Mouse (Mus musculus) midbrain, embryonic 10.5 days (tissue): ENCODE measurements at regions not wholly inside any gene's neighbourhood (a gene's known extent, or its start where the extent isn't known, plus 50 kb on each side); places are given as distances from the start of the nearest gene placed in this dataset.

ENCODE experiments used
- DNase-seq: peaks from one replicate; pipeline ENCODE4 v3.0.0-alpha.2; 2017; ENCODE audit warnings: low spot score
- H3K27ac ChIP-seq: fragments of 300-500 bp; sonication (generic); replicated peaks from 2 replicates; pipeline ENCODE4 v1.5.1; 2016; ENCODE audit warnings: mild to moderate bottlenecking
- H3K27me3 ChIP-seq: fragments of 300-500 bp; sonication (generic); 2 replicates; pipeline ENCODE4 v1.6.1; 2016; ENCODE audit warnings: low read depth, mild to moderate bottlenecking; ENCODE audit not compliant: poor library complexity, severe bottlenecking
- H3K36me3 ChIP-seq: fragments of 300-500 bp; sonication (generic); 2 replicates; pipeline ENCODE4 v1.6.1; 2016; ENCODE audit warnings: mild to moderate bottlenecking, moderate library complexity
- H3K4me1 ChIP-seq: fragments of 300-500 bp; sonication (generic); 2 replicates; pipeline ENCODE4 v1.6.1; 2016
- H3K4me3 ChIP-seq: fragments of 300-500 bp; sonication (generic); 2 replicates; pipeline ENCODE4 v1.5.1; 2016; ENCODE audit warnings: mild to moderate bottlenecking, moderate library complexity
- H3K9me3 ChIP-seq: fragments of 300-500 bp; sonication (generic); replicated peaks from 2 replicates; pipeline ENCODE4 v1.6.1; 2016; ENCODE audit warnings: mild to moderate bottlenecking
- WGBS: fragments of 180-500 bp; shearing (Covaris S2); methylation state at CpG from one replicate; pipeline ENCODE4 v1.1.7; 2016; 5-methylcytosine and 5-hydroxymethylcytosine counted together

GRCm38 (mm10) chr13:31472804-31473203 is 83.1 kb upstream of the Foxq1 start:
- Histone ChIP-seq H3K27me3 (no peaks in the 10 kb centered on the region), H3K9me3 (no peaks in the 10 kb centered on the region), H3K36me3 (no peaks in the 10 kb centered on the region), H3K4me3 (no peak overlapping the region), H3K4me1 (no peaks in the 10 kb centered on the region), H3K27ac (no peak overlapping the region)
- no peak for DNase-seq
- 72% methylated on average over 4 of the region's 4 CpGs for WGBS

GRCm38 (mm10) chr13:31473275-31473674 is 82.7 kb upstream of the Foxq1 start:
- Histone ChIP-seq H3K4me1 (no peaks in the 10 kb centered on the region), H3K27ac (no peak overlapping the region), H3K9me3 (no peaks in the 10 kb centered on the region), H3K36me3 (no peaks in the 10 kb centered on the region), H3K4me3 (no peak overlapping the region), H3K27me3 (no peaks in the 10 kb centered on the region)
- no peak for DNase-seq
- WGBS, result 90% methylated on average over 1 of the region's 1 CpGs

GRCm38 (mm10) chr13:31475845-31476244 is 80.1 kb upstream of the Foxq1 start:
- Histone ChIP-seq H3K4me3 (no peak overlapping the region), H3K27ac (no peak overlapping the region)
- 90% methylated on average over 3 of the region's 3 CpGs for WGBS

DNA sequence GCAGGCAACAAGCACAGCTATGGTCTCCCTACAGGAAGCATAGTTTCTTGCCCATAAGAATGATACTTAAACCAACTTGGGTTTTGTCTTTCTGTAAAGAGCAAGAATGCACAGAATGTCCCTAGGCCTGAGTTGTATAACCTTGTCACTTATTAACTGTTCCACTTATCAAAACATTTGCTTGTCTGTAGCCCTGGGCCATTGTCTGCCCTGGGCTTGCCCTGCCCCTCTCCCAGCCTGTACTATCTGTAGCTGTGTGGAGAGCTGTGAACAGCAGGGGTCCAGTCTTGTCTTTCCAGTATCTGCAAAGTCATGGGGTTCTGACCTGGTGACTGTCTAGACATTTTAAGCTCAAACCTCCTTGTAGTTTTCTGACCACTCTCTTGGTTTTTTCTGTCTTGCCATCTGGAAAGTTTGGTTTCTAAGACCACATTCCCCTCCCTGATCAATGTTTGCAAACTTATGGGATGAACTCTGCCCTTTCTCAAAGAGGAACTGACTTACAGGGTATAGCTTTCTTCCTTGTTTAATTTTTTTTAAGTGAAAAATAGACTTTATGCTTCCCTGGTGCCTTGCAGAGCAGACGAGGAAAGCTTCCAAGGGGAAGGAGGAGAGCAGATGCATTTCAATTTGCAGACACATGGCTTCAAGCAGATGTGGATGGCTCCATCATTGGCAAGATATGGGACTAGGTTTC is 78.6 kb upstream of the Foxq1 start:
- H3K36me3 ChIP-seq, result no peaks in the 10 kb centered on the region
- no peak overlapping the region for H3K27ac ChIP-seq
- no peaks in the 10 kb centered on the region for H3K4me1 ChIP-seq
- H3K4me3 ChIP-seq, result no peak overlapping the region
- no peaks in the 10 kb centered on the region for H3K9me3 ChIP-seq
- no peak for DNase-seq
- H3K27me3 ChIP-seq, result no peaks in the 10 kb centered on the region
- WGBS, result 74% methylated on average over 1 of the region's 1 CpGs

More at GRCm38 (mm10) chr13:31475845-31476244, 80.1 kb upstream of the Foxq1 start:
- no peak for DNase-seq
- Histone ChIP-seq H3K36me3 (no peaks in the 10 kb centered on the region), H3K4me1 (no peaks in the 10 kb centered on the region), H3K9me3 (no peaks in the 10 kb centered on the region), H3K27me3 (no peaks in the 10 kb centered on the region)

DNA sequence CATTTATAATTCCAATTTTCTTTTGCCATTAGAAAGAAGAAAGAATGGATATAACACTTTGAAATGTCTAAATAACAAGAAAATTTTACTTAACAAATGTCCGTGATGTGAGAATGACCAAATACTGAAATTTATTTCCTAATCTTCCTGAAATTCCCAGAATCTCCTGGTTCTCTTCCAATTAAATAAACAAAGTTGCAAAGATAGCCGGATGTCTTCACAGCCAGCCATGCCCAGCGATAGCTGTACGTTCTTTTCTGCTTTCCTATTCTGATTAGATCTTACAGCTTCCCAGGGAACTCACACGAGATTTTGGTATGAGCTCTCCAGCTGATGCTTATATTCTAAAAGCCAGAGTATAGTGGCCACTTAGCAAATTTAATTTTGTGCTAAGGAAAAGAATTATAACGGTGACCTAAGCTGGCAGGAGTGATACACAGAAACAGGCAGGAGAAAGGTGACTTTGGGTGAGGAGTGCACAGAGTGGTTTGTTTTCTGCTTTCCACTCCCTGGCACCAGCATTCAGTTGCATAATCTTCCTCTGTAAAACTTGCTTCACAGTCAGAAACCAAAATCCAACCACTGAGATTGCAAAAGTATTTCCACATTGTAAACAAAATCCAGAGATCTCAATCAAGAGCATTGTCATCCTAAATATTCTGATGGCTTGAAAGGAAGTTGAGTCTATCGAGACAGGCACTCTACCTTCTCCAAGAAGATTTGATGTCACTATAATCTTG is 74.7 kb upstream of the Foxq1 start:
- 87% methylated on average over 7 of the region's 7 CpGs for WGBS
- Histone ChIP-seq H3K27me3 (no peaks in the 10 kb centered on the region), H3K4me3 (no peak overlapping the region), H3K36me3 (no peaks in the 10 kb centered on the region), H3K27ac (no peak overlapping the region), H3K4me1 (no peaks in the 10 kb centered on the region), H3K9me3 (no peaks in the 10 kb centered on the region)
- no peak for DNase-seq

DNA sequence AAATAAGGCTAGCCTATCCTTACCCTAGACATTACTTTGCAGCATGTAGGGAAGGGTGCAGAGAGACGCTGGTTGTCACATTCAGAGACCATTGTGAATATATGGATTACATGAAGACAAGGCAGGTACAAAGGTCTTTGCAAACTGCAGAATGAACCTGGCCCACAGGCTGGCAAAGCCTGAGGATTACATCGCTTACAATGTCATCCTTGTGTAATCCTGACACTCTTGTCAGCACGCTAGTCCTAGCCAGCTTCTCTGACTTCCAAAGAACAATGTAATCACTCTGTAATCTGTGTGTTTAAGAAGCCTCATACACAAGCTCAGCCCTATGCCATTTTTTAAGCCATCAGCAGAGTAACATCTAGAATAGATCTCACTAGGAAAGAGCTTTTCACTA is 69.6 kb upstream of the Foxq1 start:
- Histone ChIP-seq H3K27ac (no peak overlapping the region), H3K4me1 (no peaks in the 10 kb centered on the region), H3K4me3 (no peak overlapping the region), H3K27me3 (no peaks in the 10 kb centered on the region), H3K36me3 (no peaks in the 10 kb centered on the region), H3K9me3 (no peaks in the 10 kb centered on the region)
- 87% methylated on average over 3 of the region's 3 CpGs for WGBS
- no peak for DNase-seq

GRCm38 (mm10) chr13:31488186-31488585 is 67.7 kb upstream of the Foxq1 start:
- Histone ChIP-seq H3K4me1 (no peaks in the 10 kb centered on the region), H3K36me3 (no peaks in the 10 kb centered on the region), H3K27ac (no peak overlapping the region), H3K27me3 (no peaks in the 10 kb centered on the region), H3K4me3 (no peak overlapping the region), H3K9me3 (no peaks in the 10 kb centered on the region)
- DNase-seq, result no peak

DNA sequence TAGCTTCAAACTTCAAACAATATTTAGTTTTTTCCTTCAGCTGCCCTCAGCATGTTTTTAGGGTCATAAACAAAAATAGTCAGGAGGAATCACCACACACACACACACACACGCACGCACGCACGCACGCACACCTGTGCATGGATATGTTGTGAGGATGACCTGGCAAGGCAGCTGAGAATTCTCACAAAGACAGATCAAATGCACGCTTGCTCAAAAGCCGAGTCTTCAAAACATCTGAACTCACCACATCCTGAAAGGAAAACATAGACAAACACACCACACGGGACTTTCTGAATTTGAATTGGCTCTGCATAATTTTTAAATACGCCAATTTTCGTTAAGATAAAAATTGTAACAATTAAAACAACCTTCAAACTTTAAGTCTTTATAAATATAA is 52.7 kb upstream of the Foxq1 start:
- Histone ChIP-seq H3K4me3 (no peak overlapping the region), H3K27ac (no peak overlapping the region), H3K4me1 (no peaks in the 10 kb centered on the region), H3K9me3 (no peaks in the 10 kb centered on the region), H3K27me3 (no peaks in the 10 kb centered on the region), H3K36me3 (no peaks in the 10 kb centered on the region)
- no peak for DNase-seq
- 93% methylated on average over 10 of the region's 10 CpGs for WGBS

DNA sequence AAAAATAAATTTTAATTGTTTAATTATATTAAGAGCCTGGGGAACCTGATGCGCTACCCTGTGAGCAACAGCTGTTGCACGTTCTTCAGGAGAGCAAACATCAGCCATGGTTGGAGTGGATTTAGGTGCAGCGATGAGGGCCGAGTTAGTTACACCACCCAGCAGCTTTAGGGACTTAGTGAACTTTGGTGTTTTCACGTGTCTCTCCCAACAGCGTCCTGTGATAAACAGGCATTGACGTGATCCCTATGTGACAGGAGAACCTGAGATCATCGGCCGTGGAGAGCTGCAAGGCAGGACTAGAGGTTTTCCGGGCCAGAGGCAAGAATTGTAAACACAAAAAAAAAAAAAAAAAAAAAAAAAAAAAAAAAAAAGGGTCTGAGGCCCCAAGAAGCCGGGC is 52.1 kb upstream of the Foxq1 start:
- Histone ChIP-seq H3K9me3 (no peaks in the 10 kb centered on the region), H3K27me3 (no peaks in the 10 kb centered on the region), H3K36me3 (no peaks in the 10 kb centered on the region), H3K4me1 (no peaks in the 10 kb centered on the region), H3K27ac (no peak overlapping the region), H3K4me3 (no peak overlapping the region)
- no peak for DNase-seq
- WGBS, result 89% methylated on average over 11 of the region's 11 CpGs

GRCm38 (mm10) chr13:31504316-31504715 is 51.6 kb upstream of the Foxq1 start:
- DNase-seq, result no peak
- 92% methylated on average over 6 of the region's 7 CpGs for WGBS

GRCm38 (mm10) chr13:31505386-31505785 is 50.5 kb upstream of the Foxq1 start:
- H3K4me1 ChIP-seq, result no peaks in the 10 kb centered on the region
- H3K4me3 ChIP-seq, result no peak overlapping the region
- H3K9me3 ChIP-seq, result no peaks in the 10 kb centered on the region
- WGBS, result 94% methylated on average over 10 of the region's 10 CpGs
- no peaks in the 10 kb centered on the region for H3K36me3 ChIP-seq
- DNase-seq, result no peak
- H3K27ac ChIP-seq, result no peak overlapping the region
- H3K27me3 ChIP-seq, result no peaks in the 10 kb centered on the region

More at GRCm38 (mm10) chr13:31504316-31504715, 51.6 kb upstream of the Foxq1 start:
- no peaks in the 10 kb centered on the region for H3K9me3 ChIP-seq
- no peak overlapping the region for H3K4me3 ChIP-seq
- no peaks in the 10 kb centered on the region for H3K36me3 ChIP-seq
- H3K27me3 ChIP-seq, result no peaks in the 10 kb centered on the region
- H3K4me1 ChIP-seq, result no peaks in the 10 kb centered on the region
- H3K27ac ChIP-seq, result no peak overlapping the region
